ENCODE assay signal across 25 mouse cellular contexts in genomic region chr15:80838836-80839235, GRCm38 (mm10).
DNase-seq lines count a peak whose midpoint lies in the region; ATAC-seq and TF ChIP-seq lines count a peak whose summit lies in the region.
"Had no signal": no experiment of that assay in that cellular context is flagged by ENCODE, and none has a peak within 500 bp of the region (broad histone marks: within the 10 kb centered on the region; RNA-seq: fewer than 3 reads in every experiment).

No protein-coding gene starts in this region.

- no peak for TF ChIP-seq POLR2A in kidney, adult 2 months (IDR thresholded peaks at IDR 0.05; ENCODE audit: low read depth, low read length)

- no peak for DNase-seq in embryonic facial prominence, embryonic 10.5 days (ENCODE audit: low spot score)
- peak; percentile 41 for DNase-seq in kidney, adult 2 months
- no peak for DNase-seq in kidney, adult 18-20 months
- peak; percentile 23 for DNase-seq in kidney, postnatal 14 days
- no peak for DNase-seq in liver, embryonic 13.5 days
- DNase-seq: adrenal gland, adult 8-10 months; adrenal gland, postnatal 25 days; cerebellum, adult 11-12 months; cerebellum, adult 8-10 months; cerebellum, postnatal 10 days; cerebellum, postnatal 36 days; embryo, embryonic 11 days; forebrain, postnatal 0 days; gastrocnemius, postnatal 10 days; heart, adult 18-20 months; heart, postnatal 14 days; heart, postnatal 4 days had no signal

- no peak overlapping the region for H3K4me3 ChIP-seq in embryonic facial prominence, embryonic 15.5 days (replicated peaks)
- no peak overlapping the region for H3K4me3 ChIP-seq in embryonic facial prominence, embryonic 10.5 days
- H3K4me3 ChIP-seq in kidney, adult 2 months (ENCODE audit: insufficient read depth, low read depth, low read length) = no peak overlapping the region
- H3K4me3 ChIP-seq in kidney, embryonic 16.5 days (ENCODE audit: low read length) = no peak overlapping the region
- no peak overlapping the region for H3K4me3 ChIP-seq in liver, embryonic 13.5 days (replicated peaks)
- no peak overlapping the region for H3K4me3 ChIP-seq in liver, embryonic 12.5 days
- H3K4me3 ChIP-seq: heart, embryonic 13.5 days had no signal

- WGBS in embryonic facial prominence, embryonic 15.5 days = 36% methylated on average over 4 of the region's 4 CpGs
- 56% methylated on average over 4 of the region's 4 CpGs for WGBS in embryonic facial prominence, embryonic 10.5 days
- 38% methylated on average over 4 of the region's 4 CpGs for WGBS in kidney, adult 2 months
- WGBS in kidney, embryonic 16.5 days = 38% methylated on average over 4 of the region's 4 CpGs
- WGBS in liver, embryonic 13.5 days (ENCODE audit: insufficient replicate concordance) = 64% methylated on average over 4 of the region's 4 CpGs
- 73% methylated on average over 4 of the region's 4 CpGs for WGBS in liver, embryonic 12.5 days (ENCODE audit: insufficient replicate concordance)

- no peaks in the 10 kb centered on the region for H3K9me3 ChIP-seq in embryonic facial prominence, embryonic 15.5 days (replicated peaks)
- no peaks in the 10 kb centered on the region for H3K9me3 ChIP-seq in embryonic facial prominence, embryonic 10.5 days
- H3K9me3 ChIP-seq in kidney, embryonic 16.5 days (ENCODE audit: low read length) = no peaks in the 10 kb centered on the region
- no peaks in the 10 kb centered on the region for H3K9me3 ChIP-seq in liver, embryonic 13.5 days (replicated peaks)
- no peaks in the 10 kb centered on the region for H3K9me3 ChIP-seq in liver, embryonic 12.5 days (replicated peaks)
- H3K9me3 ChIP-seq: heart, embryonic 13.5 days had no signal

- 0 out of 2 replicates have a peak overlapping the region, but pooled peaks have one; percentile 44 for H3K27ac ChIP-seq in embryonic facial prominence, embryonic 15.5 days (replicated peaks)
- no peak overlapping the region for H3K27ac ChIP-seq in embryonic facial prominence, embryonic 10.5 days (replicated peaks)
- H3K27ac ChIP-seq in kidney, adult 2 months (ENCODE audit: insufficient read depth, low read depth, low read length) = no peak overlapping the region
- no peak overlapping the region for H3K27ac ChIP-seq in kidney, embryonic 16.5 days (ENCODE audit: low read length)
- H3K27ac ChIP-seq in liver, embryonic 13.5 days = peak overlapping the region; percentile 14; the same call in 1 of the 2 replicates
- H3K27ac ChIP-seq in liver, embryonic 12.5 days = no peak overlapping the region
- H3K27ac ChIP-seq: heart, embryonic 13.5 days; hindbrain, embryonic 14.5 days; hindbrain, postnatal 0 days had no signal

- no peak overlapping the region for H3K9ac ChIP-seq in embryonic facial prominence, embryonic 15.5 days
- H3K9ac ChIP-seq in kidney, embryonic 16.5 days (replicated peaks; ENCODE audit: low read length) = no peak overlapping the region
- H3K9ac ChIP-seq in liver, embryonic 13.5 days = no peak overlapping the region
- no peak overlapping the region for H3K9ac ChIP-seq in liver, embryonic 12.5 days
- H3K9ac ChIP-seq: forebrain, postnatal 0 days; heart, embryonic 13.5 days; hindbrain, embryonic 14.5 days had no signal

- H3K4me1 ChIP-seq in embryonic facial prominence, embryonic 15.5 days = peaks cover 29% of the 10 kb centered on the region
- peaks cover 13% of the 10 kb centered on the region for H3K4me1 ChIP-seq in embryonic facial prominence, embryonic 10.5 days
- peaks cover 29% of the 10 kb centered on the region; the same call in 1 of the 2 replicates for H3K4me1 ChIP-seq in kidney, adult 2 months (ENCODE audit: control insufficient read depth, insufficient read depth, low read length)
- H3K4me1 ChIP-seq in kidney, embryonic 16.5 days (ENCODE audit: insufficient read depth, low read length) = peaks cover 13% of the 10 kb centered on the region
- peaks cover 92% of the 10 kb centered on the region for H3K4me1 ChIP-seq in liver, embryonic 13.5 days (replicated peaks)
- peaks cover 91% of the 10 kb centered on the region for H3K4me1 ChIP-seq in liver, embryonic 12.5 days

- no peaks in the 10 kb centered on the region for H3K36me3 ChIP-seq in embryonic facial prominence, embryonic 15.5 days
- H3K36me3 ChIP-seq in embryonic facial prominence, embryonic 10.5 days (replicated peaks) = no peaks in the 10 kb centered on the region
- H3K36me3 ChIP-seq in kidney, adult 2 months (ENCODE audit: control insufficient read depth, insufficient read depth, low read length) = no peaks in the 10 kb centered on the region
- H3K36me3 ChIP-seq in kidney, embryonic 16.5 days (ENCODE audit: insufficient read depth, low read length) = no peaks in the 10 kb centered on the region
- H3K36me3 ChIP-seq in liver, embryonic 13.5 days = peaks cover 6% of the 10 kb centered on the region; the same call in 1 of the 2 replicates
- H3K36me3 ChIP-seq in liver, embryonic 12.5 days = peaks cover 8% of the 10 kb centered on the region

- H3K4me2 ChIP-seq in embryonic facial prominence, embryonic 15.5 days (replicated peaks) = no peak overlapping the region
- H3K4me2 ChIP-seq in kidney, embryonic 16.5 days (replicated peaks; ENCODE audit: low read depth, low read length) = no peak overlapping the region
- H3K4me2 ChIP-seq in liver, embryonic 13.5 days = no peak overlapping the region
- H3K4me2 ChIP-seq in liver, embryonic 12.5 days = no peak overlapping the region
- H3K4me2 ChIP-seq: heart, embryonic 13.5 days; hindbrain, embryonic 14.5 days had no signal

- no peak for TF ChIP-seq CTCF in kidney, adult 2 months (conservative IDR thresholded peaks at IDR 0.05; ENCODE audit: insufficient read depth, insufficient read length, low read depth, low read length)

- no peaks in the 10 kb centered on the region for H3K27me3 ChIP-seq in embryonic facial prominence, embryonic 15.5 days
- H3K27me3 ChIP-seq in embryonic facial prominence, embryonic 10.5 days (replicated peaks; ENCODE audit: low read depth, poor library complexity, severe bottlenecking) = no peaks in the 10 kb centered on the region
- H3K27me3 ChIP-seq in kidney, adult 2 months (replicated peaks; ENCODE audit: control insufficient read depth, insufficient read depth, low read length) = no peaks in the 10 kb centered on the region
- no peaks in the 10 kb centered on the region for H3K27me3 ChIP-seq in kidney, embryonic 16.5 days (ENCODE audit: insufficient read depth, low read length)
- no peaks in the 10 kb centered on the region for H3K27me3 ChIP-seq in liver, embryonic 13.5 days
- no peaks in the 10 kb centered on the region for H3K27me3 ChIP-seq in liver, embryonic 12.5 days (replicated peaks)
- H3K27me3 ChIP-seq: heart, embryonic 13.5 days had no signal

- no peak for ATAC-seq in embryonic facial prominence, embryonic 15.5 days (ENCODE audit: insufficient number of reproducible peaks, low FRiP score, low TSS enrichment, low read depth)
- no peak for ATAC-seq in kidney, embryonic 16.5 days (ENCODE audit: low FRiP score, low TSS enrichment)
- ATAC-seq in liver, embryonic 13.5 days (ENCODE audit: low read depth) = no peak
- no peak for ATAC-seq in liver, embryonic 12.5 days
- ATAC-seq: activated CD4-positive, CD25-positive, alpha-beta regulatory T cell, adult 4 months; forebrain, embryonic 14.5 days; forebrain, postnatal 0 days; hindbrain, postnatal 0 days had no signal

Comparison
In these comparisons a context has a peak if more than half of its experiments do, and no peak if none do; other contexts are left out.
1. H3K27ac ChIP-seq: peak in embryonic facial prominence, embryonic 15.5 days (single experiment) and liver, embryonic 13.5 days (single experiment); none in embryonic facial prominence, embryonic 10.5 days (single experiment), kidney, adult 2 months (single experiment), kidney, embryonic 16.5 days (single experiment) and liver, embryonic 12.5 days (single experiment).
2. DNase-seq: peak in kidney, adult 2 months (single experiment) and kidney, postnatal 14 days (single experiment); none in embryonic facial prominence, embryonic 10.5 days (single experiment), kidney, adult 18-20 months (single experiment) and liver, embryonic 13.5 days (single experiment).